Mouse (Mus musculus): ENCODE results near the gene Sox12. TPM values are rescaled to one million over a fixed set of nuclear protein-coding genes. Genes with fewer than 3 reads are reported as not detected.
"Not testable (repeated sequence)": the region's sequence is repeated elsewhere in the genome, so short reads cannot be mapped to it uniquely, and the experiment has no call there.

Sox12 gene
- total and polyA plus RNA-seq, 2 experiments from 2014 or later, result 10.1 to 49.7 TPM

- H3K4me1 ChIP-seq (ENCODE audit: insufficient read depth, low read length), result no peaks in the 10 kb centered on the region
- no peak overlapping the region for H3K9ac ChIP-seq (replicated peaks; ENCODE audit: low read length)
- DNase-seq (ENCODE audit: low spot score) (peak; percentile 91), ATAC-seq (peak; percentile 89)
- H3K27ac ChIP-seq, result peak overlapping the region; percentile 9; the same call in 1 of the 2 replicates
- no peaks in the 10 kb centered on the region for H3K9me3 ChIP-seq (ENCODE audit: low read length)
- TF ChIP-seq CTCF (IDR thresholded peaks at IDR 0.05; ENCODE audit: low read depth), result peak; percentile 95
- no peaks in the 10 kb centered on the region for H3K27me3 ChIP-seq (ENCODE audit: insufficient read depth, low read length)
- H3K4me3 ChIP-seq (ENCODE audit: low read length), result peak overlapping the region; percentile 20; the same call in 1 of the 2 replicates
- H3K36me3 ChIP-seq (ENCODE audit: insufficient read depth, low read length), result no peaks in the 10 kb centered on the region
- 4% methylated on average over 23 of the region's 23 CpGs for WGBS
- H3K4me2 ChIP-seq (ENCODE audit: low read depth, low read length), result peak overlapping the region; percentile 53
These were observed 39.4 kb upstream of the Sox12 start for GRCm38 (mm10) chr2:152436983-152437860.

- ATAC-seq (peak; percentile 36; the same call in 1 of the 2 replicates), DNase-seq (ENCODE audit: low spot score) (peak; percentile 36)
- peak overlapping the region; percentile 9; the same call in 1 of the 2 replicates for H3K27ac ChIP-seq
- WGBS, result 77% methylated on average over 7 of the region's 7 CpGs
- H3K9ac ChIP-seq (replicated peaks; ENCODE audit: low read length), result no peak overlapping the region
- no peaks in the 10 kb centered on the region for H3K27me3 ChIP-seq (ENCODE audit: insufficient read depth, low read length)
- no peaks in the 10 kb centered on the region for H3K36me3 ChIP-seq (ENCODE audit: insufficient read depth, low read length)
- H3K9me3 ChIP-seq (ENCODE audit: low read length), result no peaks in the 10 kb centered on the region
- TF ChIP-seq CTCF (IDR thresholded peaks at IDR 0.05; ENCODE audit: low read depth), result no peak
- H3K4me3 ChIP-seq (ENCODE audit: low read length), result no peak overlapping the region
- no peak overlapping the region for H3K4me2 ChIP-seq (ENCODE audit: low read depth, low read length)
- H3K4me1 ChIP-seq (ENCODE audit: insufficient read depth, low read length), result no peaks in the 10 kb centered on the region
These were observed 38.6 kb upstream of the Sox12 start for GRCm38 (mm10) chr2:152436405-152436901.

- not testable (repeated sequence) for H3K27me3 ChIP-seq (ENCODE audit: insufficient read depth, low read length); H3K4me1 ChIP-seq (ENCODE audit: insufficient read depth, low read length); H3K27ac ChIP-seq; H3K4me3 ChIP-seq (ENCODE audit: low read length); H3K36me3 ChIP-seq (ENCODE audit: insufficient read depth, low read length); H3K9me3 ChIP-seq (ENCODE audit: low read length); ATAC-seq; H3K4me2 ChIP-seq (ENCODE audit: low read depth, low read length); DNase-seq (ENCODE audit: low spot score); H3K9ac ChIP-seq (replicated peaks; ENCODE audit: low read length)
- WGBS, result 76% methylated on average over 2 of the region's 2 CpGs
These were observed 30.6 kb upstream of the Sox12 start for GRCm38 (mm10) chr2:152428481-152428880.

- no peak for TF ChIP-seq CTCF (IDR thresholded peaks at IDR 0.05; ENCODE audit: low read depth)
- DNase-seq (ENCODE audit: low spot score) (peak; percentile 63), ATAC-seq (peak; percentile 35; the same call in 1 of the 2 replicates)
- peak overlapping the region; percentile 47 for H3K4me2 ChIP-seq (ENCODE audit: low read depth, low read length)
- peak overlapping the region; percentile 18; the same call in 1 of the 2 replicates for H3K4me3 ChIP-seq (ENCODE audit: low read length)
- H3K9ac ChIP-seq (replicated peaks; ENCODE audit: low read length), result 0 out of 2 replicates have a peak overlapping the region, but pooled peaks have one; percentile 17
- no peaks in the 10 kb centered on the region for H3K9me3 ChIP-seq (ENCODE audit: low read length)
- 3% methylated on average over 11 of the region's 12 CpGs for WGBS
- H3K27ac ChIP-seq, result no peak overlapping the region
- H3K27me3 ChIP-seq (ENCODE audit: insufficient read depth, low read length), result no peaks in the 10 kb centered on the region
- H3K4me1 ChIP-seq (ENCODE audit: insufficient read depth, low read length), result no peaks in the 10 kb centered on the region; the same call in 1 of the 2 replicates
- H3K36me3 ChIP-seq (ENCODE audit: insufficient read depth, low read length), result no peaks in the 10 kb centered on the region
These were observed 29.6 kb upstream of the Sox12 start for GRCm38 (mm10) chr2:152427493-152427892.

GRCm38 (mm10) chr2:152415786-152416185, 17.9 kb upstream of the Sox12 start:
- H3K36me3 ChIP-seq (ENCODE audit: insufficient read depth, low read length), result no peaks in the 10 kb centered on the region
- no peak for TF ChIP-seq CTCF (IDR thresholded peaks at IDR 0.05; ENCODE audit: low read depth)
- 95% methylated on average over 3 of the region's 3 CpGs for WGBS
- ATAC-seq (no peak), DNase-seq (ENCODE audit: low spot score) (no peak)
- H3K27me3 ChIP-seq (ENCODE audit: insufficient read depth, low read length), result no peaks in the 10 kb centered on the region
- no peaks in the 10 kb centered on the region for H3K9me3 ChIP-seq (ENCODE audit: low read length)
- H3K4me3 ChIP-seq (ENCODE audit: low read length), result peak overlapping the region; percentile 91; the same call in 1 of the 2 replicates
- peak overlapping the region; percentile 98; the same call in 1 of the 2 replicates for H3K27ac ChIP-seq
- H3K9ac ChIP-seq (replicated peaks; ENCODE audit: low read length), result no peak overlapping the region
- H3K4me1 ChIP-seq (ENCODE audit: insufficient read depth, low read length), result peaks cover 13% of the 10 kb centered on the region
- peak overlapping the region; percentile 73 for H3K4me2 ChIP-seq (ENCODE audit: low read depth, low read length)

GRCm38 (mm10) chr2:152415287-152415686, 17.4 kb upstream of the Sox12 start, which contains the start of gene 6820408C15Rik:
Gene 6820408C15Rik (plus strand): TSS chr2:152415587.
- peak within 1 kb of the TSS; percentile 73 for H3K4me2 ChIP-seq (ENCODE audit: low read depth, low read length)
- peak within 1 kb of the TSS; percentile 98 for H3K27ac ChIP-seq
- peaks cover 17% of the 10 kb centered on the region for H3K4me1 ChIP-seq (ENCODE audit: insufficient read depth, low read length)
- peak within 1 kb of the TSS; percentile 97 for H3K9ac ChIP-seq (replicated peaks; ENCODE audit: low read length)
- H3K36me3 ChIP-seq (ENCODE audit: insufficient read depth, low read length), result no peaks in the 10 kb centered on the region
- TF ChIP-seq CTCF (IDR thresholded peaks at IDR 0.05; ENCODE audit: low read depth), result no peak
- ATAC-seq, result no peak
- H3K9me3 ChIP-seq (ENCODE audit: low read length), result no peaks in the 10 kb centered on the region
- H3K4me3 ChIP-seq (ENCODE audit: low read length), result peak within 1 kb of the TSS; percentile 91
- no peaks in the 10 kb centered on the region for H3K27me3 ChIP-seq (ENCODE audit: insufficient read depth, low read length)
- WGBS, result 24% methylated on average over 4 of the region's 4 CpGs
- DNase-seq (ENCODE audit: low spot score), result no peak
